Mouse (Mus musculus) layer of hippocampus, postnatal 10 days (tissue): Measurements from ENCODE around the gene Calhm4. TPM values are rescaled to one million over a fixed set of nuclear protein-coding genes. Genes with fewer than 3 reads are reported as not detected.

Experiments
- DNase-seq, 2 experiments: peaks; one replicate each; pipeline ENCODE4 v3.0.0; 2021; ENCODE audit warnings: low spot score in 2 of 2
- long read RNA-seq: library from polyadenylated mRNA; stranded (forward); transcript quantifications from one replicate; pipeline ENCODE4 v2.0.0, GENCODE M21; 2023
- total RNA-seq, 2 experiments: library from RNA; stranded (reverse); gene quantifications; 2 replicates each; pipeline ENCODE4 v1.2.3; 2021

Gene Calhm4
- not detected for total RNA-seq
- long read RNA-seq, partial matches to known transcripts = 0 of 1 reads
- long read RNA-seq, other reads (novel, unspliced or antisense) = 1 of 1 reads

GRCm38 (mm10) chr10:34044210-34044609 is at the start of gene Calhm4:
Gene Calhm4 (minus strand): TSS chr10:34044310.
- no peak for DNase-seq

- no peak for DNase-seq
These were observed 47.8 kb upstream of the Calhm4 start for GRCm38 (mm10) chr10:34091888-34092287.

GRCm38 (mm10) chr10:34090481-34090880 is 46.4 kb upstream of the Calhm4 start:
- DNase-seq = no peak

- DNase-seq = no peak
These were observed 45.4 kb upstream of the Calhm4 start for GRCm38 (mm10) chr10:34089517-34089916.

- DNase-seq = no peak
These were observed 44.4 kb upstream of the Calhm4 start for GRCm38 (mm10) chr10:34088515-34088914.

GRCm38 (mm10) chr10:34086514-34086913 is 42.4 kb upstream of the Calhm4 start:
- DNase-seq = no peak

GRCm38 (mm10) chr10:34074522-34075200 is 30.6 kb upstream of the Calhm4 start:
- no peak for DNase-seq

- DNase-seq = no peak
These were observed 27.5 kb upstream of the Calhm4 start for GRCm38 (mm10) chr10:34071650-34072049.

GRCm38 (mm10) chr10:34070999-34071492 is 26.9 kb upstream of the Calhm4 start:
- no peak for DNase-seq

- DNase-seq = no peak
These were observed 25.5 kb upstream of the Calhm4 start for GRCm38 (mm10) chr10:34069606-34070005.

- no peak for DNase-seq
These were observed 22.5 kb upstream of the Calhm4 start for GRCm38 (mm10) chr10:34066591-34066990.

GRCm38 (mm10) chr10:34053987-34054386 is 9.9 kb upstream of the Calhm4 start:
- no peak for DNase-seq

GRCm38 (mm10) chr10:34037401-34037800 is 6.7 kb downstream of the Calhm4 start, which contains the start of gene Trappc3l:
Gene Trappc3l (plus strand): TSS chr10:34037597.
- DNase-seq = no peak

GRCm38 (mm10) chr10:34036587-34036986 is 7.5 kb downstream of the Calhm4 start:
- DNase-seq = peak in 1 of 2 experiments; percentile 4

- DNase-seq = peak; percentile 68 to 80
These were observed 10.3 kb downstream of the Calhm4 start for GRCm38 (mm10) chr10:34033630-34034305.

- no peak for DNase-seq
These were observed 13.8 kb downstream of the Calhm4 start for GRCm38 (mm10) chr10:34030322-34030721.

- peak; percentile 97 for DNase-seq
These were observed 24.6 kb downstream of the Calhm4 start, which contains the start of gene Rwdd1 for GRCm38 (mm10) chr10:34019302-34020075. Gene Rwdd1 (minus strand): TSS chr10:34019624.

GRCm38 (mm10) chr10:34018746-34019301 is 25.3 kb downstream of the Calhm4 start:
- DNase-seq = no peak

- no peak for DNase-seq
These were observed 30.9 kb downstream of the Calhm4 start for GRCm38 (mm10) chr10:34013241-34013640.

GRCm38 (mm10) chr10:34012581-34012980 is 31.5 kb downstream of the Calhm4 start:
- no peak for DNase-seq

- no peak for DNase-seq
These were observed 45.7 kb downstream of the Calhm4 start for GRCm38 (mm10) chr10:33998397-33998796.
